Mouse (Mus musculus): ENCODE data around the gene Arhgap21.
"Not testable (repeated sequence)": the region's sequence is repeated elsewhere in the genome, so short reads cannot be mapped to it uniquely, and the experiment has no call there.

The Arhgap21 gene

GRCm38 (mm10) chr2:20941105-20941504, 27.6 kb downstream of the Arhgap21 start:
- DNase-seq (ENCODE audit: low spot score in 2 of 2) = no peak

DNA sequence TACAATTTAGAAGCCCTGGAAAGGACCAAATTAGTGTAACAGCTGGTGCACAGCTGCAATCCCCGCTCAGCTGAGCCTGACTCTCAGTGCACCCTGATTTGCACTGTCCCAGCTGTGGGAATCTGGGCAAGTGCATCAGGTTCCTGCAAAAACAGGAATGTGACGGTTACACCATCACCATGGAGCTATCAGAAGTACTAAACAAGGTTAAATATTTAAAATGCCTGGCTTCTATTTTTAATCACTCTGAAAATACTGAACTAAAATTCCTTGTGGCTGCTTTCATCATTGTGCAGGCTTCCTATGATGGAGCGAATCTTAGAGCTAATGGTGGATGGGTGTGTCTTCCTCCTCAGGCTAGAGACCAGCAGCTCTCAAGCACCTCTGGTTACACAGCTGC, 29.3 kb downstream of the Arhgap21 start:
- DNase-seq (ENCODE audit: low spot score in 2 of 2) = no peak

GRCm38 (mm10) chr2:20936609-20937221, 32.0 kb downstream of the Arhgap21 start:
- DNase-seq (ENCODE audit: low spot score in 2 of 2) = no peak

GRCm38 (mm10) chr2:20934406-20934805, 34.3 kb downstream of the Arhgap21 start:
- DNase-seq (ENCODE audit: low spot score in 2 of 2) = no peak

GRCm38 (mm10) chr2:20932748-20933313, 35.9 kb downstream of the Arhgap21 start:
- DNase-seq (ENCODE audit: low spot score in 2 of 2) = no peak

GRCm38 (mm10) chr2:20931761-20932160, 36.9 kb downstream of the Arhgap21 start:
- not testable (repeated sequence) for DNase-seq (ENCODE audit: low spot score in 2 of 2)

- DNase-seq (ENCODE audit: low spot score in 2 of 2) = no peak
These were observed 40.2 kb downstream of the Arhgap21 start for GRCm38 (mm10) chr2:20928454-20928853.

DNA sequence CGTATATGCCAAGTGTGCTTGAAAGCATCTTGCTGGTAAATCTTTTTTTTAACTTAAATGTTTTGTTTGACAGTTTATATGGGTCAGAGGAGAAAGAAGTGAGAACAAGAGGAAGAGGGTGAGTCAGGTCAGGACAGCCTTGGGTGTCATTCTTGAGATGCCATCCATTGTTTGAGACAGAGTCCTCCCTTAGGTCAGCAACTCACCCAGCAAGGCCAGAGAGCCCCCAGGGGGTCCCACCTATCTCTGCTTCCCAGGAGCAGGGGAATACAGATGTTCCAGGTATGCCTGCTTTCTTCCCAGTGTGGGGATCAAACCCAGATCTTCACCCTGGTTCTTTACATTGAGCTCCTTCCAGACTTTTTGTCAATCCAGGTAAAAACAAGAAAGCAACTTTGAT, 43.7 kb downstream of the Arhgap21 start:
- no peak for DNase-seq (ENCODE audit: low spot score in 2 of 2)

DNA sequence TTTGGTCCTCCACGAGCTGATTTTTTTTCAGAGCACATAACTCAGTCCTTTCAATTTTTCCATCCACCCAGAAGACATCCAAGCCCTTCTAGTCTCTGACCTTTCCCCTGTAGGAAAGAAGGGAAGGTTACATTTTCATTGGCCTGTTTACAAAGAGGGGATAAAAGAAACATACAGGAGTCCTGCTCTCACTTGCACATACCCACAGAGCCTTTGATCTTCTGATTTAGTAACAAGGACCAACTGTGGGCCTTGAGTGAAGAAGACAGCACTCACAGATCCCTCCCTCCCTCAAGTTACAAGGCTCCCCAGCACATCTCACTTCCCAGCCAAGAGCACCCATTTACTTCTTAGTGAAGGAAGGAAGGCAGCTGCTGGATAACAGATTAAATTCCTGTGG, 46.3 kb downstream of the Arhgap21 start:
- no peak for DNase-seq (ENCODE audit: low spot score in 2 of 2)

DNA sequence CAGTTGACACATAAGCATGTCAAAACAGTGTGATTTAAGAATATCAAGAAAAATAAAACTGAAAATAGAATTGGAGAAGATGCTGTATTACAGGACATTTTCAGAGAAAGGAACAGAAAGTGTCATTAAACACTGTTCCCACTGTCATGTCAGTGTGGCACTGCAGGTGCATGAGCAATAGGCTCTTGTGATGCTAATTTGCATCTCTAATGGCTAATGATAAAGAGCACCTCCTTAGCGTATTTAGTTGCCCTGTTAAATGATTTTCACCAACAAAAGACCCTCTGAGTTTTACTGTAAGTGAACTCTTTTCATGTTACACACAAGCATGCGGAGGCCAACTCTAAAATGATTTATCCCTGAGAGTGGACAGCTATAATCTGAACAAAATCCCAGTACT, 47.1 kb downstream of the Arhgap21 start:
- no peak for DNase-seq (ENCODE audit: low spot score in 2 of 2)

- DNase-seq (ENCODE audit: low spot score in 2 of 2) = no peak
These were observed 47.7 kb downstream of the Arhgap21 start for GRCm38 (mm10) chr2:20921021-20921420.

GRCm38 (mm10) chr2:20914531-20915320, 54.0 kb downstream of the Arhgap21 start:
- no peak for DNase-seq (ENCODE audit: low spot score in 2 of 2)

DNA sequence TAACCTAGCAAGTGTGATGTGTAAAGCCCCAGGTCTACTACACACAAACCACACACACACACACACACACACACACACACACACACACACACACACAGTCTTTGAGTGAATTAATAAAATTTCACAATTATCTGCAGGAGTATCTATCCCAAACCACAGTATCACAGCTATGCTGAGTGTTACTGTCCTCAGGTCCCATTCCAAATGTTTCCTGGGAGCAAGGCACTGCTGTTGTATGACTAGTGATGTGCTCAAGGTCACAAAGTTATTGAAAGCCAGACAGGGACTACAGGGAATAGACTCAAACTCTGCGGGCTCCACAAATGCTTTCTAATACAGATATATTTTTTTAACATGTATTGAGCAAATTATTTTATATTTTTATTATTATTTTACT, 55.7 kb downstream of the Arhgap21 start:
- no peak for DNase-seq (ENCODE audit: low spot score in 2 of 2)

GRCm38 (mm10) chr2:20912348-20913018, 56.2 kb downstream of the Arhgap21 start:
- no peak for DNase-seq (ENCODE audit: low spot score in 2 of 2)

DNA sequence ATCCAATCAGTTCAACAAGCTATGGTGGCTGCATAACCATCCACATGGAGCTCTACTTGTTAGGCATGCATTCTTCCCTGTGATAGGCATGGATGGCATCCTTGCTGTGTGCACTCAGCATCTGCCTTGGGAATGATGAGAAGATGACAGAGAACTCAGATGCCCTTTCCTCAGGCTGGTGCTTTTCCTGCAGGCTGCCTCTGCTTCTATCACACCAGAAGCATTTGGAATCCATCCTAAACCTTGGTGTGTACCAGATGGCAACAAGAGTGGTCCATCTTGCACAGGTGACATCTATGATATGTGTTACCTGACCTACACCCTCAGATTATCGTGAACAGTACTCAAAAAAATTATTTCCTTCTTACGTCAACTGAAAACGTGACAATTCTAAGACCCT, 58.2 kb downstream of the Arhgap21 start:
- no peak for DNase-seq (ENCODE audit: low spot score in 2 of 2)

GRCm38 (mm10) chr2:20909404-20909803, 59.3 kb downstream of the Arhgap21 start:
- no peak for DNase-seq (ENCODE audit: low spot score in 2 of 2)

- no peak for DNase-seq (ENCODE audit: low spot score in 2 of 2)
These were observed 61.4 kb downstream of the Arhgap21 start for GRCm38 (mm10) chr2:20907291-20907690.

- no peak for DNase-seq (ENCODE audit: low spot score in 2 of 2)
These were observed 63.3 kb downstream of the Arhgap21 start for GRCm38 (mm10) chr2:20905411-20905810.

DNA sequence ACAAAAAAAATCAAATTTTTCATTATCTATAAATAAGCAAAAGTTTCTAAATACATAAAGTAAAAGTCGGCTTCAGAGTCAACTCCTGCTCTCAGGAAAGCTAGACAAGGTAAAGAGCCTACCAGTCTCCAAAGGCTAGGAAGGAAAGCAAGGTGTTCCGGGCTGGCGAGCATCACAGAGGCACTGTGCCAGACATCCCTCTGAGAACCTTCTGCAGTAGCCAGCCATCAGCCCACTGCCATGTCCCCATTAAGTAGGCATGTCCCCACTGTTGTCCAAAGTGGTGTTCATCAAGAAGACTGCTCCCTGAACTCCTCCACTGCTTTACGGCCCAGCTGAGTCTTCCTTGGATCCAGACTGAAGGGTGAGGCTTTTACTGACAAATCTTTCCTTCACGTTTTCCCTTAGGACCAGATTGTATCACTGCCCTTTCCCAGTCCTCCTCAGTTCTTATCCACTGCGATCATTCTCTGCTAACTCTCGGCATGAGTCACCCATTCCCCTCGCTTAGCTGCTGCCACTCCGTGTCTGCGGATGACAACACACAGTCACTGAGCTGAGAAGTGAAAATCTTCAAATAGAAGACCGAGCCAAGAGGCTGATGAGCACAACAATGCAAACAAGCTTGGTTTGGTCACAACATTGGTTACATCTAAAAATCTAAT, 65.6 kb downstream of the Arhgap21 start:
- DNase-seq (ENCODE audit: low spot score in 2 of 2) = peak; percentile 50 to 52

DNA sequence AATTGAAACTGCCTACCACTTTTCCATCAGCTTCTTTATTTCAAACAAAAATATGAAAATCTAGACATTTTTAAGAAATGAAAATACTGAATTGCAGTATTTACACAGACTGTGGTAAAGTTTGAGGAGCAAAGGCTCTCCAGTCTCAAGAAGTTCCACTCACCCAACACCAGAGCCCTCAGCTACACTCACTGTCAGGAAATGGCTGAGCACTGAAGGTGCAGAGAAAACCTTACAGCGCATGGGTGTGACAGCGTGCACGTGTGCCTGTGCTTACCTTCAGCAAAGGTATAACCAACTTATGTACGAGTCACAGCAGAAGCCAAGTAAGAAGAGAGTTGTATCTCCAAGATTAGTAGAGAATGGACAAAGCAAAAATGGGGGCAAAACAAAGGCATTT, 66.8 kb downstream of the Arhgap21 start:
- no peak for DNase-seq (ENCODE audit: low spot score in 2 of 2)

DNA sequence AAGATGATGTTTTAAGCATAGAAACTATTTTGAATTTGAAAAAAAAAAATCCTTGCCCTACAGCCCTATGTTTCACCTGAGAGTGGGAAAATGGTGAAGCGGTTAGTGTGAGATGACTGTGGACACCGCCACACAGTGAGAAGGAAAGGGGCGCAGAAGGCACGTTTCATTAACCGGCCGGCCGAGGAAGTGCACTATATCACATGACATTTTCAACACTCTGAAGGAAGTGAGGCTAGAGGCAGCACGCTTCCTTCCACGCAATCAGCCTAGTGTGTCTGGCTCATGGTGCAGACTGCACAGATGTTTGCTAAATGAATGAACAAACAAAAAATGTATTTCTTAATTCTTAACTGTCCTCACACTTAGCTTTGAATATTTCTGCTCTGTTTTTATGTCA, 69.4 kb downstream of the Arhgap21 start:
- DNase-seq (ENCODE audit: low spot score in 2 of 2) = no peak

DNA sequence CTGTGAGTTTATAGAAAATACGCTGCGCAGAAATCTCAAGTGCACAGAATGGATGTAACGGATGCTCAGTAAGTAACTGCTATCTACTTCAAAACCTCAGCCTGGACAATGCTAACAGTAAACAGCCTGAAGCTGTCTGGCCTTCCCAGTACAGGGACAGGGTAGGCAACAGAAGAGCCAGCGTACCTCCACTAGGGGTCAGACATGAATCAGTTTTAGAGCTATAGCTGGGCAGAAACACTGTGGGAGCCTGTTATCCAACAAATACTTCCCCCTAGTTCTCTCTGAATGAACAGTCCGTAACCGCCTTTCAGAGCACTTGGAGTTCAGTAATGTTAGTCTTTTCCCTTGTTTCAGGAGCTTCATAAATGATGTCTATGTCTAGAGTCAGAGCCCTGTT, 70.0 kb downstream of the Arhgap21 start:
- peak; percentile 81 to 83 for DNase-seq (ENCODE audit: low spot score in 2 of 2)

Measured in right cerebral cortex, adult 2 months (tissue).